Mouse (Mus musculus) midbrain, embryonic 12.5 days (tissue): ENCODE data around the gene Rad51d. TPM values are rescaled to one million over a fixed set of nuclear protein-coding genes. Genes with fewer than 3 reads are reported as not detected.

ENCODE experiments used
- ATAC-seq: fragments of 200-750 bp; cut with Nextera tagmentation; 2 replicates; pipeline ENCODE4 v1.8.0; 2017; ENCODE audit warnings: low read depth, moderate TSS enrichment, moderate library complexity; ENCODE audit not compliant: low FRiP score
- H3K27ac ChIP-seq: fragments of 300-500 bp; sonication (generic); replicated peaks from 2 replicates; pipeline ENCODE4 v1.5.1; 2016; ENCODE audit warnings: mild to moderate bottlenecking
- H3K27me3 ChIP-seq: fragments of 300-500 bp; sonication (generic); 2 replicates; pipeline ENCODE4 v1.6.1; 2016; ENCODE audit warnings: mild to moderate bottlenecking
- H3K36me3 ChIP-seq: fragments of 300-500 bp; sonication (generic); 2 replicates; pipeline ENCODE4 v1.6.1; 2016
- H3K4me1 ChIP-seq: fragments of 300-500 bp; sonication (generic); 2 replicates; pipeline ENCODE4 v1.6.1; 2016
- H3K4me2 ChIP-seq: fragments of 300-500 bp; sonication (generic); replicated peaks from 2 replicates; pipeline ENCODE4 v1.6.1; 2016; ENCODE audit warnings: mild to moderate bottlenecking, moderate library complexity
- H3K4me3 ChIP-seq: fragments of 300-500 bp; sonication (generic); 2 replicates; pipeline ENCODE4 v1.5.1; 2016; ENCODE audit warnings: mild to moderate bottlenecking
- H3K9ac ChIP-seq: fragments of 300-500 bp; sonication (generic); replicated peaks from 2 replicates; pipeline ENCODE4 v1.6.1; 2016; ENCODE audit warnings: mild to moderate bottlenecking, moderate library complexity
- H3K9me3 ChIP-seq: fragments of 300-500 bp; sonication (generic); 2 replicates; pipeline ENCODE4 v1.6.1; 2016; ENCODE audit warnings: mild to moderate bottlenecking
- WGBS: fragments of 180-500 bp; shearing (Covaris S2); methylation state at CpG from one replicate; pipeline ENCODE4 v1.1.7; 2016; 5-methylcytosine and 5-hydroxymethylcytosine counted together
- polyA plus RNA-seq: library from polyadenylated mRNA; unstranded; fragments of >200 nt; fragmentation: Nextera tagmentation; extraction: Ambion mirVana; gene quantifications from 2 replicates; pipeline ENCODE4 v1.2.1, GENCODE M21; 2016

Rad51d gene
- polyA plus RNA-seq, 1 experiment from 2014 or later: 14.1 TPM

GRCm38 (mm10) chr11:82852540-82852939 lies 37.9 kb downstream of the Rad51d start:
- Histone ChIP-seq H3K36me3 (no peaks in the 10 kb centered on the region), H3K4me2 (no peak overlapping the region), H3K4me1 (peaks cover 34% of the 10 kb centered on the region; the same call in 1 of the 2 replicates), H3K27me3 (no peaks in the 10 kb centered on the region), H3K27ac (no peak overlapping the region), H3K4me3 (no peak overlapping the region), H3K9me3 (no peaks in the 10 kb centered on the region), H3K9ac (no peak overlapping the region)
- ATAC-seq: no peak
- 84% methylated on average over 10 of the region's 10 CpGs for WGBS

- H3K4me3 ChIP-seq: no peak overlapping the region
These were observed 38.3 kb downstream of the Rad51d start for GRCm38 (mm10) chr11:82852115-82852514.

GRCm38 (mm10) chr11:82850259-82850658 lies 40.2 kb downstream of the Rad51d start:
- Histone ChIP-seq H3K36me3 (no peaks in the 10 kb centered on the region), H3K4me1 (peaks cover 38% of the 10 kb centered on the region), H3K27ac (peak overlapping the region; percentile 27; the same call in 1 of the 2 replicates), H3K4me3 (no peak overlapping the region), H3K4me2 (no peak overlapping the region), H3K27me3 (no peaks in the 10 kb centered on the region), H3K9me3 (no peaks in the 10 kb centered on the region), H3K9ac (no peak overlapping the region)
- 68% methylated on average over 5 of the region's 5 CpGs for WGBS
- no peak for ATAC-seq

More at GRCm38 (mm10) chr11:82852115-82852514, 38.3 kb downstream of the Rad51d start:
- H3K4me1 ChIP-seq: peaks cover 38% of the 10 kb centered on the region; the same call in 1 of the 2 replicates
- WGBS: 93% methylated on average over 11 of the region's 11 CpGs
- no peaks in the 10 kb centered on the region for H3K36me3 ChIP-seq
- no peak overlapping the region for H3K4me2 ChIP-seq
- ATAC-seq: no peak
- H3K27ac ChIP-seq: no peak overlapping the region
- H3K27me3 ChIP-seq: no peaks in the 10 kb centered on the region
- no peak overlapping the region for H3K9ac ChIP-seq
- no peaks in the 10 kb centered on the region for H3K9me3 ChIP-seq

- Histone ChIP-seq H3K9me3 (no peaks in the 10 kb centered on the region), H3K4me3 (no peak overlapping the region), H3K4me1 (peaks cover 38% of the 10 kb centered on the region), H3K27ac (no peak overlapping the region), H3K36me3 (no peaks in the 10 kb centered on the region), H3K9ac (no peak overlapping the region), H3K27me3 (no peaks in the 10 kb centered on the region), H3K4me2 (no peak overlapping the region)
- ATAC-seq: no peak
- 18% methylated on average over 6 of the region's 6 CpGs for WGBS
These were observed 42.8 kb downstream of the Rad51d start for GRCm38 (mm10) chr11:82847571-82848000.

GRCm38 (mm10) chr11:82846938-82847337 lies 43.5 kb downstream of the Rad51d start:
- no peaks in the 10 kb centered on the region for H3K27me3 ChIP-seq
- H3K9ac ChIP-seq: no peak overlapping the region
- no peak overlapping the region for H3K4me3 ChIP-seq
- no peak overlapping the region for H3K27ac ChIP-seq
- WGBS: 78% methylated on average over 3 of the region's 3 CpGs
- no peaks in the 10 kb centered on the region for H3K9me3 ChIP-seq
- H3K4me1 ChIP-seq: peaks cover 35% of the 10 kb centered on the region
- H3K4me2 ChIP-seq: no peak overlapping the region
- ATAC-seq: no peak
- no peaks in the 10 kb centered on the region for H3K36me3 ChIP-seq

GRCm38 (mm10) chr11:82846079-82846436 lies 44.4 kb downstream of the Rad51d start:
- Histone ChIP-seq H3K36me3 (no peaks in the 10 kb centered on the region), H3K4me1 (peaks cover 33% of the 10 kb centered on the region), H3K9ac (0 out of 2 replicates have a peak overlapping the region, but pooled peaks have one; percentile 28), H3K9me3 (no peaks in the 10 kb centered on the region), H3K27ac (peak overlapping the region; percentile 12; the same call in 1 of the 2 replicates), H3K27me3 (no peaks in the 10 kb centered on the region), H3K4me3 (no peak overlapping the region), H3K4me2 (peak overlapping the region; percentile 34)
- ATAC-seq: no peak
- WGBS: 28% methylated on average over 4 of the region's 4 CpGs

GRCm38 (mm10) chr11:82845415-82846078 lies 44.9 kb downstream of the Rad51d start:
- Histone ChIP-seq H3K9ac (0 out of 2 replicates have a peak overlapping the region, but pooled peaks have one; percentile 28), H3K4me1 (peaks cover 32% of the 10 kb centered on the region), H3K27me3 (no peaks in the 10 kb centered on the region), H3K4me3 (no peak overlapping the region), H3K4me2 (peak overlapping the region; percentile 34), H3K27ac (peak overlapping the region; percentile 12; the same call in 1 of the 2 replicates), H3K36me3 (no peaks in the 10 kb centered on the region), H3K9me3 (no peaks in the 10 kb centered on the region)
- no peak; the same call in 1 of the 2 replicates for ATAC-seq
- WGBS: 28% methylated on average over 16 of the region's 16 CpGs

GRCm38 (mm10) chr11:82844771-82845414 lies 45.5 kb downstream of the Rad51d start:
- H3K4me2 ChIP-seq: peak overlapping the region; percentile 34; the same call in 1 of the 2 replicates
- H3K4me1 ChIP-seq: peaks cover 26% of the 10 kb centered on the region
- H3K4me3 ChIP-seq: no peak overlapping the region
- H3K27ac ChIP-seq: no peak overlapping the region
- 70% methylated on average over 11 of the region's 11 CpGs for WGBS
- no peak overlapping the region for H3K9ac ChIP-seq
- no peaks in the 10 kb centered on the region for H3K9me3 ChIP-seq
- no peak for ATAC-seq
- no peaks in the 10 kb centered on the region for H3K27me3 ChIP-seq
- H3K36me3 ChIP-seq: no peaks in the 10 kb centered on the region

GRCm38 (mm10) chr11:82838511-82838910 lies 51.9 kb downstream of the Rad51d start:
- WGBS: 34% methylated on average over 5 of the region's 5 CpGs
- Histone ChIP-seq H3K9me3 (no peaks in the 10 kb centered on the region; the same call in 1 of the 2 replicates), H3K9ac (no peak overlapping the region), H3K4me3 (no peak overlapping the region), H3K27ac (no peak overlapping the region), H3K27me3 (no peaks in the 10 kb centered on the region), H3K36me3 (no peaks in the 10 kb centered on the region), H3K4me1 (peaks cover 28% of the 10 kb centered on the region), H3K4me2 (0 out of 2 replicates have a peak overlapping the region, but pooled peaks have one; percentile 8)
- ATAC-seq: no peak

- Histone ChIP-seq H3K9ac (no peak overlapping the region), H3K27ac (no peak overlapping the region), H3K27me3 (no peaks in the 10 kb centered on the region), H3K9me3 (no peaks in the 10 kb centered on the region; the same call in 1 of the 2 replicates), H3K36me3 (no peaks in the 10 kb centered on the region), H3K4me1 (peaks cover 28% of the 10 kb centered on the region), H3K4me3 (no peak overlapping the region), H3K4me2 (peak overlapping the region; percentile 8)
- ATAC-seq: no peak
- 15% methylated on average over 7 of the region's 7 CpGs for WGBS
These were observed 52.6 kb downstream of the Rad51d start for GRCm38 (mm10) chr11:82837848-82838247.

- H3K27ac ChIP-seq: no peak overlapping the region
- 54% methylated on average over 7 of the region's 7 CpGs for WGBS
- no peaks in the 10 kb centered on the region; the same call in 1 of the 2 replicates for H3K9me3 ChIP-seq
- no peak overlapping the region for H3K9ac ChIP-seq
- no peak overlapping the region for H3K4me3 ChIP-seq
- H3K4me1 ChIP-seq: peaks cover 28% of the 10 kb centered on the region
- H3K36me3 ChIP-seq: no peaks in the 10 kb centered on the region
- no peak overlapping the region for H3K4me2 ChIP-seq
- no peak for ATAC-seq
- H3K27me3 ChIP-seq: no peaks in the 10 kb centered on the region
These were observed 53.2 kb downstream of the Rad51d start for GRCm38 (mm10) chr11:82837192-82837591.
